Mouse (Mus musculus): ENCODE measurements around the gene Cptp. TPM values are rescaled to one million over a fixed set of nuclear protein-coding genes. Genes with fewer than 3 reads are reported as not detected.
A peak's percentile ranks its signal among the peaks of the same experiment; 100 is the strongest.

The Cptp gene
- polyA plus RNA-seq, 1 experiment from 2014 or later = 8.1 TPM

DNA sequence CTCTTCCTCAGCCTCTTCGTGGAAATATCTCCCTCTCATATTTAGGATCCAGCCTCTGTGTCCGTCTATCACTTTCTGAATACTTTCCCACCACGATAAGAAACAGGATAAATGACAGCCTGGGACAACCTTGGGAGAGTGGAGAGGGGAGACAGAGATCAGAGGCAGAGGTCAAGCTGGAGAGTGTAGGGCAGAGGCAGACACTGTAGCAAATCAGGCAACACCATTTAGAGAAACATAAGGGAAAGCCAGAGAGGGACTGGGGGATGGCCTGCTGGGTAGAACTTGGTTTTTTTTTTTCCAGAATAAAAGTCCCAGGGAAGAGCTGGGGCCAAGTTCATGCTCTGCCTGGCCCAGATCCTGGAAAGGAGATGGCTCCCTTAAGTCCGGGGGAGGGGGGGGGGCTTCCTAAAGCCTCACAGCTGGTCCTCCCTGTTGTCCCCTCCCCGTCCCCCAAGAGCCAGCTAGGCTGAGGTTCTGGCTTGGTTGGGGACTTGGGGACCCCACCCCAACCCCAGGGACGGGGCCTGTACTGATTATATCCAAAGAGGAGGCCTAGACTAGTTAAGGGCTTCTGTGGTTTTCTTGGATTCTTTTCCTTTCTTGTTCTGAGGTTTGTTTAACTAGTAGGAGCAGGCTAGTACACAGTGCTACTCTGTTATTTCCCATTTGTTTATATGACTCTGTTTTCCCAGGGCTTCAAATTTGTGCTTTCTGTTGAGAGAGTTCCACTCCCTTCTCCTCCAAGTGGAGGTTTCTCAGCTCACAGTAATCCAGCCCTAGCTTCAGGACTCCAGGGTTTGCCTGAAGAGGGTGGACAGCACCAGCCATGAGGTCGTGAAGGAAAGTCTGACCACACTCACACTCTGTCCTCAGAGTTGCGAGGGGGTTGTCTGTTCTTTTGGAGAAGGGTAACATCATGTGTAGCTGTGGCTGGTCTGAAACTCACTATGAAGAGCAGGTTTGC is 30.8 kb downstream of the Cptp start:
- Histone ChIP-seq H3K27me3 (ENCODE audit: insufficient read depth, low read length) (peaks cover 4% of the 10 kb centered on the region; the same call in 1 of the 2 replicates), H3K36me3 (replicated peaks; ENCODE audit: insufficient read depth, low read length) (no peaks in the 10 kb centered on the region), H3K4me1 (ENCODE audit: insufficient read depth) (peaks cover 18% of the 10 kb centered on the region), H3K4me2 (ENCODE audit: low read depth, low read length) (no peak overlapping the region), H3K4me3 (ENCODE audit: low read depth, low read length) (no peak overlapping the region), H3K9me3 (ENCODE audit: low read length) (no peaks in the 10 kb centered on the region), H3K9ac (replicated peaks) (no peak overlapping the region; the same call in 1 of the 2 replicates), H3K27ac (ENCODE audit: low read depth) (peak overlapping the region; percentile 51; the same call in 1 of the 2 replicates)
- ATAC-seq (no peak), DNase-seq (no peak)
- WGBS (ENCODE audit: insufficient replicate concordance) = 58% methylated on average over 8 of the region's 8 CpGs
- TF ChIP-seq EP300 (IDR thresholded peaks at IDR 0.05; ENCODE audit: low read depth) (no peak), CTCF (IDR thresholded peaks at IDR 0.05; ENCODE audit: low read depth) (no peak)

DNA sequence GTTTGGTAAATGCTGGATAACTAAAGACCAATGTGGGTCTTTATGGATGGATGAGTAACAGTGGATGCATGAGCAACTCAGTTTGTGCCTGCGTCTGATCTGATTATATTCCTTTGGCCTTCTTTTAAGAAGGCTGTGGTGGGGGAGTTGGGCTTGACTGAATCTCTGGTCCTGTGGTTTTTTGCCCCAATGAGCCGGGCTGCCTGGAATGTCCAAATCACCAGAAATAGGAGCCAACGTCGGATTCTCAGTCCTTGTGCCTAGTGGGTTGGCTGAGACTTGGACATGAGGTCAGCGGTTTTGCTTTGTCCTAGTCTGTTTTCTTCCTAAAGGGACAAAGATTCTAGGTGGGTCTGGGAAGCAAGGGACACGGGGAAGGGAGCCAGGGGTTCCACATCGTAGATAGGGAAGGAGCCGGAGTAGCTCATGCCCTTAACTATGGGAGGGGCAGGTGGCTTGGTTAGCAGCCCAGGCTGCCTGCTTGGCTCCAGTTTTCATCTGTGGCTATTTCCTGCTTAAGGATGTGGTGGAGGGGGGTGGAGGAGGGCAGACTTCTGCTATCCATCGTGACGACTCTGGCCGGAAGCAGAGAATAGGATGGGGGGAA is 31.7 kb downstream of the Cptp start:
- 43% methylated on average over 11 of the region's 11 CpGs for WGBS (ENCODE audit: insufficient replicate concordance)
- ATAC-seq (no peak), DNase-seq (peak; percentile 34)
- Histone ChIP-seq H3K27ac (ENCODE audit: low read depth) (no peak overlapping the region), H3K4me3 (ENCODE audit: low read depth, low read length) (no peak overlapping the region), H3K9ac (replicated peaks) (no peak overlapping the region), H3K4me1 (ENCODE audit: insufficient read depth) (peaks cover 28% of the 10 kb centered on the region), H3K36me3 (replicated peaks; ENCODE audit: insufficient read depth, low read length) (peaks cover 7% of the 10 kb centered on the region; the same call in 1 of the 2 replicates), H3K9me3 (ENCODE audit: low read length) (no peaks in the 10 kb centered on the region), H3K4me2 (ENCODE audit: low read depth, low read length) (no peak overlapping the region), H3K27me3 (ENCODE audit: insufficient read depth, low read length) (peaks cover 4% of the 10 kb centered on the region; the same call in 1 of the 2 replicates)
- TF ChIP-seq CTCF (IDR thresholded peaks at IDR 0.05; ENCODE audit: low read depth) (no peak), EP300 (IDR thresholded peaks at IDR 0.05; ENCODE audit: low read depth) (no peak)

DNA sequence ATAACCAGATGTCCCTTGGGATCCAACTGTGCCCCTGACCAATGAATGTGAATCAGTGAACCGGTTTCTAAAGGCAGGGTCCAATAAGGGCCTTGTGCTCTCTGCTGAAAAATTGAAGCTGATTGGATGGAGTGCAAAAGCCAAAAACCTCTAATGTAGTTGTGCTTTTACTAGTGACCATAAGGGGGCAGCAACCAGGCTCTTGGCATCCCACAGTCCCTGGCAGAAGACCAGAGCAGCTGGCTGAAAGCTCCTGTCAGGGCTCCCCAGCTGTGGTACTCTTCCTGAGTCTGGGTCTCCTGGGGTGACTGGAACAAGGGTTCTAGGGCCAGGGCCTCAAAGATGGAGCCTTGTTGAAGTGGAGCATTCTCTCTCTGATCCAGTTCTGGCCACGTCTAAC is 35.4 kb downstream of the Cptp start:
- Histone ChIP-seq H3K9ac (replicated peaks) (no peak overlapping the region), H3K4me2 (ENCODE audit: low read depth, low read length) (no peak overlapping the region), H3K4me3 (ENCODE audit: low read depth, low read length) (no peak overlapping the region), H3K9me3 (ENCODE audit: low read length) (no peaks in the 10 kb centered on the region), H3K27ac (ENCODE audit: low read depth) (0 out of 2 replicates have a peak overlapping the region, but pooled peaks have one; percentile 22), H3K4me1 (ENCODE audit: insufficient read depth) (peaks cover 23% of the 10 kb centered on the region), H3K36me3 (replicated peaks; ENCODE audit: insufficient read depth, low read length) (peaks cover 8% of the 10 kb centered on the region; the same call in 1 of the 2 replicates), H3K27me3 (ENCODE audit: insufficient read depth, low read length) (no peaks in the 10 kb centered on the region)
- WGBS (ENCODE audit: insufficient replicate concordance) = 40% methylated on average over 2 of the region's 2 CpGs
- peak; percentile 31 for ATAC-seq
- peak; percentile 78 for DNase-seq
- TF ChIP-seq EP300 (IDR thresholded peaks at IDR 0.05; ENCODE audit: low read depth) = no peak
- TF ChIP-seq CTCF (IDR thresholded peaks at IDR 0.05; ENCODE audit: low read depth) = peak; percentile 87

DNA sequence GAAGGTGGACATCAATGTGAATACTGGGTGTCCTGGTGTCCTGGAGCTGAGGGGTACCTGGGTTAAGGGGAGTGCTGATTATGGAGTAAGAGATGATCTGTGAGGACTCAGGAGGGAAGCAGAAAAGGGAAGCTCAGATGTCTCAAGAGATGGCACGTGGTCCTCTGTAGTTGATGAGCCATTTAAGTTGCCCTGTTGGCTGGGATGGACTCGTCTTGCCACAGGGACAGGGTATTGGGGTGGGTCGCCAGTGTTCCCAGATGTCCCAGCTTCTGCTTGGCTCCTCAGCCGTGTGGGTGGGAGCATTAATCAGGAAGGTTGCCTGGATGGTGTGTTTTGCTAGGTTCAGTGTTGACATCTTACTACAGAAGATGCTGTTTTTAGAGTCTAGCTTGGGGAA is 36.0 kb downstream of the Cptp start:
- 74% methylated on average over 4 of the region's 4 CpGs for WGBS (ENCODE audit: insufficient replicate concordance)
- H3K9me3 ChIP-seq (ENCODE audit: low read length) = no peaks in the 10 kb centered on the region
- DNase-seq (no peak), ATAC-seq (no peak)
- no peaks in the 10 kb centered on the region for H3K27me3 ChIP-seq (ENCODE audit: insufficient read depth, low read length)
- H3K4me1 ChIP-seq (ENCODE audit: insufficient read depth) = peaks cover 23% of the 10 kb centered on the region
- peaks cover 8% of the 10 kb centered on the region; the same call in 1 of the 2 replicates for H3K36me3 ChIP-seq (replicated peaks; ENCODE audit: insufficient read depth, low read length)
- no peak overlapping the region for H3K27ac ChIP-seq (ENCODE audit: low read depth)
- H3K9ac ChIP-seq (replicated peaks) = no peak overlapping the region
- H3K4me3 ChIP-seq (ENCODE audit: low read depth, low read length) = no peak overlapping the region
- H3K4me2 ChIP-seq (ENCODE audit: low read depth, low read length) = no peak overlapping the region
- TF ChIP-seq CTCF (IDR thresholded peaks at IDR 0.05; ENCODE audit: low read depth) (no peak), EP300 (IDR thresholded peaks at IDR 0.05; ENCODE audit: low read depth) (no peak)

DNA sequence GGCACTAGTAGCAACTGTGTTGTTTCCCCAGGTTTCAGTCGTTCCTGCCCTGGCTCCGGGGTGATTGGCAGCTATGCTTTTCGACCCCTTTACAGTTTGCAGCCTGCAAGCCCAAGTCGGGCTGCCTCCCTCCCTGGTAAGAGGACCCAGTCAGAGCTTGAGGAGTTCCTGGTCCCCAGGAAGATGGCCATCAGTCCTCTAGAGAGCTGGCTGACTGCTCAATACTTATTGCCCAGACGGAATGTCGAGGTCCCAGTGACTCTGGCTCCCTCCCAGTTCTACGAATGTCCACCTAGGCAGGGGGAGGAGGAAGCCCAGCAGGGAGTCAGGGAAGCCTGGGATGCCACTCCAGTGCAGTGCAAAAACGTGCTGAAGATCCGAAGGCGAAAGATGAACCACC is 36.9 kb downstream of the Cptp start:
- peak overlapping the region; percentile 95 for H3K9ac ChIP-seq (replicated peaks)
- ATAC-seq (no peak), DNase-seq (no peak)
- H3K4me2 ChIP-seq (ENCODE audit: low read depth, low read length) = peak overlapping the region; percentile 80
- peak overlapping the region; percentile 98 for H3K4me3 ChIP-seq (ENCODE audit: low read depth, low read length)
- H3K36me3 ChIP-seq (replicated peaks; ENCODE audit: insufficient read depth, low read length) = peaks cover 8% of the 10 kb centered on the region; the same call in 1 of the 2 replicates
- H3K27ac ChIP-seq (ENCODE audit: low read depth) = peak overlapping the region; percentile 91
- no peak for TF ChIP-seq CTCF (IDR thresholded peaks at IDR 0.05; ENCODE audit: low read depth)
- no peak for TF ChIP-seq EP300 (IDR thresholded peaks at IDR 0.05; ENCODE audit: low read depth)
- 48% methylated on average over 10 of the region's 10 CpGs for WGBS (ENCODE audit: insufficient replicate concordance)
- no peaks in the 10 kb centered on the region for H3K9me3 ChIP-seq (ENCODE audit: low read length)
- H3K4me1 ChIP-seq (ENCODE audit: insufficient read depth) = peaks cover 23% of the 10 kb centered on the region
- H3K27me3 ChIP-seq (ENCODE audit: insufficient read depth, low read length) = no peaks in the 10 kb centered on the region

DNA sequence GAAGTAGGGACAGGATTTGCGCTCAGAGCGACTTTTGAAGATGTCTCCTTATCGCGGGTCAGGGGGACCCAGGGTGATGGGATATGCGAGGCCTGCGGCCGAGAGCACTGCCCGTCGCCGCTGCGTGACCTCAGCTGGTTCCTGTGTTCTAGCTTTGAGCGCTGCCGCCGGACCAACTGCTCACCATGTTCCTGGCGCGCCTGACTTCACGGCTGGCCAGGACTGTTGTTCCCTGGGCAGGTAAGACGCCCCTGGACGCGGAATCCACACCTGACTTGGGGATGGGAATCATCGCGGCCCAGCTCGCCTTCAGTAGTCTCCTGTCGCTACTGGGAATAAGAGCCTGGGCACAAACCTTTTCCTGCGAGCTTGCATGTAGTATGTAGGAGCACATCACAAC is 37.4 kb downstream of the Cptp start:
- ATAC-seq = peak; percentile 16
- peak overlapping the region; percentile 95 for H3K9ac ChIP-seq (replicated peaks)
- no peaks in the 10 kb centered on the region for H3K9me3 ChIP-seq (ENCODE audit: low read length)
- H3K27me3 ChIP-seq (ENCODE audit: insufficient read depth, low read length) = no peaks in the 10 kb centered on the region
- TF ChIP-seq CTCF (IDR thresholded peaks at IDR 0.05; ENCODE audit: low read depth) (no peak), EP300 (IDR thresholded peaks at IDR 0.05; ENCODE audit: low read depth) (no peak)
- peak overlapping the region; percentile 80 for H3K4me2 ChIP-seq (ENCODE audit: low read depth, low read length)
- WGBS (ENCODE audit: insufficient replicate concordance) = under 1% methylated on average over 25 of the region's 25 CpGs
- peaks cover 12% of the 10 kb centered on the region for H3K36me3 ChIP-seq (replicated peaks; ENCODE audit: insufficient read depth, low read length)
- DNase-seq = no peak
- peak overlapping the region; percentile 91 for H3K27ac ChIP-seq (ENCODE audit: low read depth)
- peaks cover 23% of the 10 kb centered on the region for H3K4me1 ChIP-seq (ENCODE audit: insufficient read depth)
- peak overlapping the region; percentile 98 for H3K4me3 ChIP-seq (ENCODE audit: low read depth, low read length)

Measured in liver, postnatal 0 days (tissue).